Mouse (Mus musculus): ENCODE data around the gene Phyhd1. TPM values are rescaled to one million over a fixed set of nuclear protein-coding genes. Genes with fewer than 3 reads are reported as not detected.

Phyhd1 gene
- polyA plus RNA-seq, 1 experiment = 0.10 TPM

- TF ChIP-seq GATA1 (IDR thresholded peaks at IDR 0.05; ENCODE audit: low read length) = no peak
Observed at GRCm38 (mm10) chr2:30250166-30251128, 15.6 kb upstream of the Phyhd1 start.

GRCm38 (mm10) chr2:30251417-30252104 lies 14.4 kb upstream of the Phyhd1 start:
- TF ChIP-seq GATA1 (IDR thresholded peaks at IDR 0.05; ENCODE audit: low read length) = no peak

GRCm38 (mm10) chr2:30252521-30252920 lies 13.5 kb upstream of the Phyhd1 start:
- TF ChIP-seq GATA1 (IDR thresholded peaks at IDR 0.05; ENCODE audit: low read length) = no peak

GRCm38 (mm10) chr2:30253809-30254208 lies 12.2 kb upstream of the Phyhd1 start:
- no peak for TF ChIP-seq GATA1 (IDR thresholded peaks at IDR 0.05; ENCODE audit: low read length)

GRCm38 (mm10) chr2:30255631-30256395 lies 10.2 kb upstream of the Phyhd1 start:
- TF ChIP-seq GATA1 (IDR thresholded peaks at IDR 0.05; ENCODE audit: low read length) = no peak

GRCm38 (mm10) chr2:30256616-30257350 lies 9.2 kb upstream of the Phyhd1 start:
- no peak for TF ChIP-seq GATA1 (IDR thresholded peaks at IDR 0.05; ENCODE audit: low read length)

GRCm38 (mm10) chr2:30257699-30258460 lies 8.1 kb upstream of the Phyhd1 start:
- no peak for TF ChIP-seq GATA1 (IDR thresholded peaks at IDR 0.05; ENCODE audit: low read length)

- no peak for TF ChIP-seq GATA1 (IDR thresholded peaks at IDR 0.05; ENCODE audit: low read length)
Observed at GRCm38 (mm10) chr2:30258600-30258999, 7.4 kb upstream of the Phyhd1 start.

GRCm38 (mm10) chr2:30259131-30260064 lies 6.6 kb upstream of the Phyhd1 start:
- TF ChIP-seq GATA1 (IDR thresholded peaks at IDR 0.05; ENCODE audit: low read length) = no peak

GRCm38 (mm10) chr2:30261064-30261736 lies 4.8 kb upstream of the Phyhd1 start:
- TF ChIP-seq GATA1 (IDR thresholded peaks at IDR 0.05; ENCODE audit: low read length) = no peak

- no peak for TF ChIP-seq GATA1 (IDR thresholded peaks at IDR 0.05; ENCODE audit: low read length)
Observed at GRCm38 (mm10) chr2:30261921-30262839, 3.8 kb upstream of the Phyhd1 start.

All from G1E-ER4 (cell line).